Mouse (Mus musculus): Measurements from ENCODE around the gene Gm49394. TPM values are rescaled to one million over a fixed set of nuclear protein-coding genes. Genes with fewer than 3 reads are reported as not detected.
A peak's percentile ranks its signal among the peaks of the same experiment; 100 is the strongest.

Gm49394 gene
- polyA plus RNA-seq (2015; fragmentation: Nextera tagmentation; extraction: Ambion mirVana), result not detected in 2 replicates

GRCm38 (mm10) chr7:142669751-142670625, at the start of gene Gm49394:
Gene Gm49394 (minus strand): TSS chr7:142669942.
- no peak within 1 kb of the TSS for H3K9ac ChIP-seq (ENCODE audit: low read depth, low read length)
- peaks cover 13% of the 10 kb centered on the region for H3K9me3 ChIP-seq (ENCODE audit: control insufficient read depth)
- TF ChIP-seq CTCF (IDR thresholded peaks at IDR 0.05; ENCODE audit: low read depth), result no peak
- ATAC-seq, result peak; percentile 49
- H3K36me3 ChIP-seq (ENCODE audit: control insufficient read depth, insufficient read depth), result no peaks in the 10 kb centered on the region; the same call in 1 of the 2 replicates
- H3K4me2 ChIP-seq (replicated peaks; ENCODE audit: low read depth), result no peak within 1 kb of the TSS
- H3K4me3 ChIP-seq (ENCODE audit: low read depth, low read length), result peak within 1 kb of the TSS; percentile 5; the same call in 1 of the 2 replicates
- no peak within 1 kb of the TSS; the same call in 1 of the 2 replicates for H3K27ac ChIP-seq (ENCODE audit: low read depth, low read length)
- H3K27me3 ChIP-seq (replicated peaks; ENCODE audit: control insufficient read depth, insufficient read depth, low read length), result peaks cover 14% of the 10 kb centered on the region; the same call in 1 of the 2 replicates
- 74% methylated on average over 23 of the region's 23 CpGs for WGBS
- no peaks in the 10 kb centered on the region for H3K4me1 ChIP-seq (replicated peaks; ENCODE audit: control insufficient read depth, insufficient read depth, low read length)

GRCm38 (mm10) chr7:142714783-142715498, 45.2 kb upstream of the Gm49394 start:
- Histone ChIP-seq H3K9ac (ENCODE audit: low read depth, low read length) (no peak overlapping the region), H3K36me3 (ENCODE audit: control insufficient read depth, insufficient read depth) (no peaks in the 10 kb centered on the region), H3K27ac (ENCODE audit: low read depth, low read length) (no peak overlapping the region), H3K4me1 (replicated peaks; ENCODE audit: control insufficient read depth, insufficient read depth, low read length) (no peaks in the 10 kb centered on the region), H3K4me2 (replicated peaks; ENCODE audit: low read depth) (no peak overlapping the region; the same call in 1 of the 2 replicates), H3K9me3 (ENCODE audit: control insufficient read depth) (no peaks in the 10 kb centered on the region), H3K27me3 (replicated peaks; ENCODE audit: control insufficient read depth, insufficient read depth, low read length) (no peaks in the 10 kb centered on the region), H3K4me3 (ENCODE audit: low read depth, low read length) (no peak overlapping the region)
- WGBS, result 11% methylated on average over 8 of the region's 8 CpGs
- peak; percentile 80 for TF ChIP-seq CTCF (IDR thresholded peaks at IDR 0.05; ENCODE audit: low read depth)
- no peak for ATAC-seq

- Histone ChIP-seq H3K9me3 (ENCODE audit: control insufficient read depth) (no peaks in the 10 kb centered on the region), H3K27me3 (replicated peaks; ENCODE audit: control insufficient read depth, insufficient read depth, low read length) (no peaks in the 10 kb centered on the region), H3K4me1 (replicated peaks; ENCODE audit: control insufficient read depth, insufficient read depth, low read length) (no peaks in the 10 kb centered on the region), H3K4me3 (ENCODE audit: low read depth, low read length) (no peak overlapping the region), H3K27ac (ENCODE audit: low read depth, low read length) (no peak overlapping the region), H3K4me2 (replicated peaks; ENCODE audit: low read depth) (no peak overlapping the region), H3K36me3 (ENCODE audit: control insufficient read depth, insufficient read depth) (no peaks in the 10 kb centered on the region), H3K9ac (ENCODE audit: low read depth, low read length) (no peak overlapping the region)
- WGBS, result 86% methylated on average over 2 of the region's 2 CpGs
- ATAC-seq, result no peak
- TF ChIP-seq CTCF (IDR thresholded peaks at IDR 0.05; ENCODE audit: low read depth), result no peak
Observed at GRCm38 (mm10) chr7:142706873-142707272, 37.1 kb upstream of the Gm49394 start.

- Histone ChIP-seq H3K4me1 (replicated peaks; ENCODE audit: control insufficient read depth, insufficient read depth, low read length) (no peaks in the 10 kb centered on the region), H3K27ac (ENCODE audit: low read depth, low read length) (no peak overlapping the region), H3K36me3 (ENCODE audit: control insufficient read depth, insufficient read depth) (no peaks in the 10 kb centered on the region), H3K9ac (ENCODE audit: low read depth, low read length) (no peak overlapping the region), H3K27me3 (replicated peaks; ENCODE audit: control insufficient read depth, insufficient read depth, low read length) (no peaks in the 10 kb centered on the region), H3K9me3 (ENCODE audit: control insufficient read depth) (no peaks in the 10 kb centered on the region), H3K4me2 (replicated peaks; ENCODE audit: low read depth) (no peak overlapping the region), H3K4me3 (ENCODE audit: low read depth, low read length) (no peak overlapping the region)
- 69% methylated on average over 5 of the region's 5 CpGs for WGBS
- TF ChIP-seq CTCF (IDR thresholded peaks at IDR 0.05; ENCODE audit: low read depth), result no peak
- ATAC-seq, result no peak
Observed at GRCm38 (mm10) chr7:142699334-142699860, 29.7 kb upstream of the Gm49394 start.

- no peak overlapping the region for H3K9ac ChIP-seq (ENCODE audit: low read depth, low read length)
- TF ChIP-seq CTCF (IDR thresholded peaks at IDR 0.05; ENCODE audit: low read depth), result no peak
- H3K4me3 ChIP-seq (ENCODE audit: low read depth, low read length), result no peak overlapping the region
- no peaks in the 10 kb centered on the region for H3K27me3 ChIP-seq (replicated peaks; ENCODE audit: control insufficient read depth, insufficient read depth, low read length)
- H3K9me3 ChIP-seq (ENCODE audit: control insufficient read depth), result no peaks in the 10 kb centered on the region
- no peaks in the 10 kb centered on the region for H3K36me3 ChIP-seq (ENCODE audit: control insufficient read depth, insufficient read depth)
- no peak overlapping the region for H3K4me2 ChIP-seq (replicated peaks; ENCODE audit: low read depth)
- WGBS, result 68% methylated on average over 3 of the region's 3 CpGs
- no peak for ATAC-seq
- H3K4me1 ChIP-seq (replicated peaks; ENCODE audit: control insufficient read depth, insufficient read depth, low read length), result no peaks in the 10 kb centered on the region
- H3K27ac ChIP-seq (ENCODE audit: low read depth, low read length), result no peak overlapping the region
Observed at GRCm38 (mm10) chr7:142678611-142679010, 8.9 kb upstream of the Gm49394 start.

- peak; percentile 80 for TF ChIP-seq CTCF (IDR thresholded peaks at IDR 0.05; ENCODE audit: low read depth)
- H3K4me1 ChIP-seq (replicated peaks; ENCODE audit: control insufficient read depth, insufficient read depth, low read length), result no peaks in the 10 kb centered on the region
- no peak overlapping the region for H3K27ac ChIP-seq (ENCODE audit: low read depth, low read length)
- no peak overlapping the region for H3K9ac ChIP-seq (ENCODE audit: low read depth, low read length)
- 5% methylated on average over 3 of the region's 3 CpGs for WGBS
- peaks cover 5% of the 10 kb centered on the region for H3K9me3 ChIP-seq (ENCODE audit: control insufficient read depth)
- H3K4me3 ChIP-seq (ENCODE audit: low read depth, low read length), result no peak overlapping the region
- ATAC-seq, result no peak
- no peaks in the 10 kb centered on the region for H3K36me3 ChIP-seq (ENCODE audit: control insufficient read depth, insufficient read depth)
- H3K27me3 ChIP-seq (replicated peaks; ENCODE audit: control insufficient read depth, insufficient read depth, low read length), result no peaks in the 10 kb centered on the region
- H3K4me2 ChIP-seq (replicated peaks; ENCODE audit: low read depth), result no peak overlapping the region
Observed at GRCm38 (mm10) chr7:142675644-142676043, 5.9 kb upstream of the Gm49394 start.
